ENCODE assay signal across 22 mouse cellular contexts in genomic region chr2:29940073-29940472, GRCm38 (mm10).
"Had no signal": no experiment of that assay in that cellular context is flagged by ENCODE, and none has a peak within 500 bp of the region (broad histone marks: within the 10 kb centered on the region; RNA-seq: fewer than 3 reads in every experiment).

No protein-coding gene starts in this region.

- H3K9ac ChIP-seq: heart, embryonic 13.5 days; heart, embryonic 15.5 days; hindbrain, embryonic 13.5 days; hindbrain, embryonic 15.5 days; limb, embryonic 13.5 days; limb, embryonic 15.5 days; liver, embryonic 12.5 days; liver, embryonic 14.5 days had no signal

- H3K9me3 ChIP-seq: heart, embryonic 13.5 days; heart, embryonic 15.5 days; hindbrain, embryonic 13.5 days; hindbrain, embryonic 15.5 days; limb, embryonic 13.5 days; limb, embryonic 15.5 days; liver, embryonic 12.5 days had no signal

- H3K4me2 ChIP-seq: heart, embryonic 11.5 days; heart, embryonic 13.5 days; heart, embryonic 15.5 days; hindbrain, embryonic 13.5 days; hindbrain, embryonic 15.5 days; limb, embryonic 13.5 days; limb, embryonic 15.5 days; liver, embryonic 12.5 days had no signal

- H3K27ac ChIP-seq: heart, adult 2 months; heart, embryonic 13.5 days; heart, embryonic 15.5 days; hindbrain, embryonic 13.5 days; hindbrain, embryonic 15.5 days; hindbrain, postnatal 0 days; kidney, postnatal 0 days; limb, embryonic 13.5 days; limb, embryonic 15.5 days; liver, embryonic 12.5 days; liver, embryonic 14.5 days had no signal

- ATAC-seq: hindbrain, postnatal 0 days; intestine, embryonic 16.5 days; liver, embryonic 12.5 days had no signal

- DNase-seq: gastrocnemius, postnatal 14 days; gastrocnemius, postnatal 36 days; heart, adult 11 months; heart, adult 2 months; heart, postnatal 14 days; heart, postnatal 36 days; kidney, adult 11 months; layer of hippocampus, adult 9-11 months; layer of hippocampus, postnatal 36 days; left cerebral cortex, postnatal 4 days had no signal

- H3K4me3 ChIP-seq: heart, adult 2 months; heart, embryonic 13.5 days; heart, embryonic 15.5 days; hindbrain, embryonic 13.5 days; hindbrain, embryonic 15.5 days; limb, embryonic 13.5 days; limb, embryonic 15.5 days; liver, embryonic 12.5 days had no signal

- H3K27me3 ChIP-seq: heart, embryonic 13.5 days; heart, embryonic 15.5 days; hindbrain, embryonic 13.5 days; hindbrain, embryonic 15.5 days; limb, embryonic 13.5 days; limb, embryonic 15.5 days; liver, embryonic 12.5 days had no signal
